Mouse (Mus musculus) myocyte (in vitro differentiated cells): ENCODE data around the gene Npc1l1. TPM values are rescaled to one million over a fixed set of nuclear protein-coding genes. Genes with fewer than 3 reads are reported as not detected.

Source experiments
- H3K27me3 ChIP-seq: one replicate; pipeline ENCODE4 v1.6.1; 2011; ENCODE audit not compliant: control insufficient read depth, insufficient read depth, insufficient read length
- H3K36me3 ChIP-seq: one replicate; pipeline ENCODE4 v1.6.1; 2011; ENCODE audit not compliant: control insufficient read depth, insufficient read depth
- H3K4me2 ChIP-seq: one replicate; pipeline ENCODE4 v1.6.1; 2011; ENCODE audit warnings: low read depth, control low read depth
- H3K4me3 ChIP-seq: one replicate; pipeline ENCODE4 v1.5.1; 2011; ENCODE audit warnings: mild to moderate bottlenecking, control low read depth, moderate library complexity
- H3K79me2 ChIP-seq: one replicate; pipeline ENCODE4 v1.6.1; 2011; ENCODE audit not compliant: control insufficient read depth, insufficient read depth
- H3ac ChIP-seq: one replicate; pipeline ENCODE4 v1.6.1; 2011; ENCODE audit not compliant: control insufficient read depth, insufficient read length
- CEBPB ChIP-seq: IDR thresholded peaks from 2 replicates; pipeline ENCODE4 v1.6.1; 2011; ENCODE audit warnings: mild to moderate bottlenecking, moderate library complexity; ENCODE audit not compliant: poor library complexity, insufficient read depth, severe bottlenecking
- E2F4 ChIP-seq: IDR thresholded peaks from one replicate; pipeline ENCODE4 v1.6.1; 2011; ENCODE audit warnings: mild to moderate bottlenecking, control low read depth, moderate library complexity; ENCODE audit not compliant: insufficient read depth
- MAX ChIP-seq: IDR thresholded peaks from one replicate; pipeline ENCODE4 v1.6.1; 2011; ENCODE audit warnings: low read depth, mild to moderate bottlenecking, control low read depth
- MYOD1 ChIP-seq, 3 experiments: IDR thresholded peaks; one replicate each; pipeline ENCODE4 v1.6.1; 2011; ENCODE audit warnings: control low read depth in 2 of 3, low read depth in 2 of 3, mild to moderate bottlenecking in 2 of 3, moderate library complexity in 1 of 3; ENCODE audit not compliant: insufficient read length in 2 of 3, control insufficient read depth in 1 of 3
- MYOG ChIP-seq, 3 experiments: IDR thresholded peaks; one replicate each; pipeline ENCODE4 v1.6.1; 2011; ENCODE audit warnings: control low read depth in 2 of 3, low read depth in 2 of 3, mild to moderate bottlenecking in 2 of 3; ENCODE audit not compliant: insufficient read length in 2 of 3, control insufficient read depth in 1 of 3, insufficient read depth in 1 of 3
- POLR2A ChIP-seq: IDR thresholded peaks from one replicate; pipeline ENCODE4 v1.6.1; 2011; ENCODE audit warnings: low read depth, mild to moderate bottlenecking, control low read depth, moderate library complexity; ENCODE audit not compliant: insufficient read length
- POLR2AphosphoS2 ChIP-seq: IDR thresholded peaks from one replicate; pipeline ENCODE4 v1.6.1; 2011; ENCODE audit warnings: low read depth, control low read depth; ENCODE audit not compliant: insufficient read length
- REST ChIP-seq: IDR thresholded peaks from one replicate; pipeline ENCODE4 v1.6.1; 2011; ENCODE audit warnings: mild to moderate bottlenecking, control low read depth, moderate library complexity; ENCODE audit not compliant: insufficient read depth, insufficient read length
- SRF ChIP-seq: IDR thresholded peaks from one replicate; pipeline ENCODE4 v1.6.1; 2011; ENCODE audit warnings: low read depth; ENCODE audit not compliant: control insufficient read depth, insufficient read length
- TCF12 ChIP-seq: IDR thresholded peaks from one replicate; pipeline ENCODE4 v1.6.1; 2011; ENCODE audit warnings: mild to moderate bottlenecking, control low read depth; ENCODE audit not compliant: poor library complexity, insufficient read depth, severe bottlenecking
- TCF3 ChIP-seq: IDR thresholded peaks from one replicate; pipeline ENCODE4 v1.6.1; 2011; ENCODE audit warnings: low read depth, control low read depth; ENCODE audit not compliant: insufficient read length
- USF1 ChIP-seq: IDR thresholded peaks from one replicate; pipeline ENCODE4 v1.6.1; 2011; ENCODE audit warnings: low read depth, mild to moderate bottlenecking, control low read depth, moderate library complexity
- polyA plus RNA-seq: library from polyadenylated mRNA; unstranded; fragments of >200 nt; fragmentation: generic; extraction: Trizol; gene quantifications from one replicate; pipeline ENCODE4 v1.2.1, GENCODE M21; 2012; ENCODE audit warnings: missing spikeins

Npc1l1 gene
- polyA plus RNA-seq, 1 experiment: 0.07 TPM

DNA sequence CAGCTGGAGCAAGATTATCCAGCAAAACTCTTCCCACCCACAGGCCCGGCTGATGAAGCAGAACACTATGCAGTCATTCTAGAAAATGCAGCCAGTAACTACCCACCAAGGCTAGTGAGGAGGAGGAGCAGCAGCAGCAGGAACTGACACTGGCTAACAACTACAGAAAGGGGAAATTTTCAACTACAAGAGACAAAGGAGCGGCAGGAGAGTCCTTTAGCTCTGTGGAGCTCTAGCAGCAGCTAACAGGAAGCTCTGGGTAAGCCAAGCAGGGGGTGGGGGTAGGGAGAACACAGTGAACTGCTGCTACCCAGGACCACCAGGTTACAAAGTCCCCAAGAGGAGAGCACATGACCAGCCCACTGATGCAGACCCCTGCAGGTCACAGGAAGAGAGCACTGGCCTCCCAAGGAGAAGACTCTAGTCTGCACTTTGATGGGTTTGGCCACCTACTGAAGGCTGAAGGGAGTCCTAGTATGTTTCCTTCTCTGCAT, 51.2 kb downstream of the Npc1l1 start:
- Histone ChIP-seq H3ac (no peak overlapping the region), H3K79me2 (peaks cover 90% of the 10 kb centered on the region), H3K4me3 (no peak overlapping the region), H3K27me3 (no peaks in the 10 kb centered on the region), H3K4me2 (no peak overlapping the region), H3K36me3 (no peaks in the 10 kb centered on the region)
- TF ChIP-seq CEBPB (no peak), REST (no peak), E2F4 (no peak), MYOD1 (IDR thresholded peaks at IDR 0.05; ENCODE audit: control insufficient read depth in 1 of 3, insufficient read length in 2 of 3, low read depth in 2 of 3) (no peak), TCF3 (no peak), MYOG (IDR thresholded peaks at IDR 0.05; ENCODE audit: control insufficient read depth in 1 of 3, insufficient read depth in 1 of 3, insufficient read length in 2 of 3, low read depth in 2 of 3) (no peak), MAX (no peak), USF1 (no peak), SRF (no peak), POLR2A (no peak), TCF12 (no peak), POLR2AphosphoS2 (no peak)

GRCm38 (mm10) chr11:6177781-6178420, 52.0 kb downstream of the Npc1l1 start:
- no peaks in the 10 kb centered on the region for H3K36me3 ChIP-seq
- no peaks in the 10 kb centered on the region for H3K27me3 ChIP-seq
- TF ChIP-seq MAX (no peak), SRF (no peak), MYOG (IDR thresholded peaks at IDR 0.05; ENCODE audit: control insufficient read depth in 1 of 3, insufficient read depth in 1 of 3, insufficient read length in 2 of 3, low read depth in 2 of 3) (no peak), POLR2AphosphoS2 (no peak), TCF12 (no peak), E2F4 (no peak), POLR2A (no peak), USF1 (no peak), CEBPB (no peak), TCF3 (no peak), MYOD1 (IDR thresholded peaks at IDR 0.05; ENCODE audit: control insufficient read depth in 1 of 3, insufficient read length in 2 of 3, low read depth in 2 of 3) (no peak), REST (no peak)
- H3K79me2 ChIP-seq: peaks cover 90% of the 10 kb centered on the region
- no peak overlapping the region for H3K4me3 ChIP-seq
- no peak overlapping the region for H3K4me2 ChIP-seq
- no peak overlapping the region for H3ac ChIP-seq

DNA sequence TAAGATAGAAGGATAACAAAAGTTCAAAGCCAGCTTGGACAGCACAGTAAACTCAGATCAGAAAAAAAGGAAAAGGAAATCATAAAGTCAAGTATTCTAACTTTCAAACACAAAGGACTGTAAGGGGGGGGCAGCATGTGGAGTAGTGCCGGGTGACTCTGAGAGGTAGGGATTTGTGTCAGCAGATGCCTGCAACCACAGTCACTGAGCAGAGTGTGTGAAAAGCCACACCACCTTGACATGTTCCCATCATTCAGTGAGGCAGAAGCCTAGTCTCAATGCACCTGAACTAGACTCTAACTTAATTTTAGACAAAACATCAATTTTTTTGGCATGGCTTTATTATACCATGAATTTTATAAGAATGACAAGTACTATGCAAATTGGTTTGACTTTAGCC, 54.4 kb downstream of the Npc1l1 start:
- no peak for TF ChIP-seq TCF12
- Histone ChIP-seq H3K4me2 (peak overlapping the region; percentile 74), H3K4me3 (no peak overlapping the region), H3K36me3 (no peaks in the 10 kb centered on the region), H3K79me2 (peaks cover 86% of the 10 kb centered on the region), H3ac (no peak overlapping the region), H3K27me3 (no peaks in the 10 kb centered on the region)

DNA sequence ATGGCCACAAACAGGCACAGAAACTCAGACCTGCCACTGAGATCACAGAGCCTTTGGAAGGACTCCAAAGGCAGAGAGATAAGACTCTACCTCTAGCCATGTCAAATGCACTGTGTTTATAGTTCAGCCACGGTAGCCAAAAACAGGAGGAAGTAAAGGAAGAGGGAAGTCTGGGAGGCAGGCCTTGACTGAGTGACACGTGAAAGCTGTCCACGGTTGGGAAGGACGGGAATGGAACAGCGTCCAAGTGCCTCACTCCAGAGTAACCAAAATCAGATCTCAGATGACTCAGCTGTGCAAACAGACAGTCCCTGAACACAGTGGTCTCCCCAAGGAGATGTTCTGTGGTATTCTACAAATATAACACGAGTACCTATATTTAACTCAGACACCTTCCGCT, 55.2 kb downstream of the Npc1l1 start:
- Histone ChIP-seq H3K4me3 (no peak overlapping the region), H3K27me3 (no peaks in the 10 kb centered on the region), H3K79me2 (peaks cover 87% of the 10 kb centered on the region), H3K4me2 (peak overlapping the region; percentile 74), H3ac (no peak overlapping the region), H3K36me3 (no peaks in the 10 kb centered on the region)
- TF ChIP-seq MYOD1 (IDR thresholded peaks at IDR 0.05; ENCODE audit: control insufficient read depth in 1 of 3, insufficient read length in 2 of 3, low read depth in 2 of 3) (peak in 2 of 3 experiments; percentile 28 to 51), TCF3 (no peak), POLR2AphosphoS2 (no peak)

- TF ChIP-seq TCF12 (no peak), REST (no peak), MAX (no peak)
- H3K27me3 ChIP-seq: no peaks in the 10 kb centered on the region
- H3K79me2 ChIP-seq: peaks cover 81% of the 10 kb centered on the region
- H3ac ChIP-seq: no peak overlapping the region
- H3K4me2 ChIP-seq: no peak overlapping the region
- H3K36me3 ChIP-seq: no peaks in the 10 kb centered on the region
- no peak overlapping the region for H3K4me3 ChIP-seq
Measured at GRCm38 (mm10) chr11:6169041-6169663, 60.8 kb downstream of the Npc1l1 start.
